Mouse (Mus musculus) embryonic facial prominence, embryonic 11.5 days (tissue): ENCODE measurements around the gene Apoc2. TPM values are rescaled to one million over a fixed set of nuclear protein-coding genes. Genes with fewer than 3 reads are reported as not detected.

Experiments used
- ATAC-seq: fragments of 200-750 bp; cut with Nextera tagmentation; replicated peaks from 2 replicates; pipeline ENCODE4 v1.8.0; 2017; ENCODE audit warnings: low read depth; ENCODE audit not compliant: insufficient number of reproducible peaks, low FRiP score, low TSS enrichment
- DNase-seq: peaks from one replicate; pipeline ENCODE4 v3.0.0-alpha.2; 2015; ENCODE audit warnings: low spot score
- H3K27ac ChIP-seq: fragments of 300-500 bp; sonication (generic); replicated peaks from 2 replicates; pipeline ENCODE4 v1.5.1; 2014; ENCODE audit warnings: mild to moderate bottlenecking, low read depth, low read length, control low read depth
- H3K27me3 ChIP-seq: fragments of 300-500 bp; sonication (generic); 2 replicates; pipeline ENCODE4 v1.6.1; 2014; ENCODE audit warnings: mild to moderate bottlenecking, low read length, moderate library complexity, mixed read lengths; ENCODE audit not compliant: control insufficient read depth, insufficient read depth
- H3K36me3 ChIP-seq: fragments of 300-500 bp; sonication (generic); replicated peaks from 2 replicates; pipeline ENCODE4 v1.6.1; 2014; ENCODE audit warnings: low read depth, mild to moderate bottlenecking, low read length, moderate library complexity, mixed read lengths; ENCODE audit not compliant: control insufficient read depth, insufficient read depth
- H3K4me1 ChIP-seq: fragments of 300-500 bp; sonication (generic); 2 replicates; pipeline ENCODE4 v1.6.1; 2014; ENCODE audit warnings: low read length, mixed read lengths; ENCODE audit not compliant: control insufficient read depth, insufficient read depth
- H3K4me2 ChIP-seq: fragments of 300-500 bp; sonication (generic); 2 replicates; pipeline ENCODE4 v1.6.1; 2014; ENCODE audit warnings: low read depth, mild to moderate bottlenecking, control low read depth, low read length, moderate library complexity
- H3K4me3 ChIP-seq: fragments of 300-500 bp; sonication (generic); 2 replicates; pipeline ENCODE4 v1.5.1; 2014; ENCODE audit warnings: low read depth, low read length, control low read depth
- H3K9ac ChIP-seq: fragments of 300-500 bp; sonication (generic); replicated peaks from 2 replicates; pipeline ENCODE4 v1.6.1; 2014; ENCODE audit warnings: mild to moderate bottlenecking, control low read depth, low read length
- H3K9me3 ChIP-seq: fragments of 300-500 bp; sonication (generic); replicated peaks from 2 replicates; pipeline ENCODE4 v1.6.1; 2016; ENCODE audit warnings: mild to moderate bottlenecking, low read length, inconsistent platforms, mixed read lengths; ENCODE audit not compliant: control insufficient read depth
- WGBS: fragments of 180-500 bp; shearing (Covaris S2); extraction: QIAGEN DNeasy Blood & Tissue Kit; methylation state at CpG from one replicate; pipeline ENCODE4 v1.1.7; 2014; 5-methylcytosine and 5-hydroxymethylcytosine counted together
- polyA plus RNA-seq: library from polyadenylated mRNA; unstranded; fragments of >200 nt; fragmentation: Nextera tagmentation; extraction: Ambion mirVana; gene quantifications from 2 replicates; pipeline ENCODE4 v1.2.1, GENCODE M21; 2014

The Apoc2 gene
- polyA plus RNA-seq, 1 experiment from 2014 or later = 0.41 TPM

DNA sequence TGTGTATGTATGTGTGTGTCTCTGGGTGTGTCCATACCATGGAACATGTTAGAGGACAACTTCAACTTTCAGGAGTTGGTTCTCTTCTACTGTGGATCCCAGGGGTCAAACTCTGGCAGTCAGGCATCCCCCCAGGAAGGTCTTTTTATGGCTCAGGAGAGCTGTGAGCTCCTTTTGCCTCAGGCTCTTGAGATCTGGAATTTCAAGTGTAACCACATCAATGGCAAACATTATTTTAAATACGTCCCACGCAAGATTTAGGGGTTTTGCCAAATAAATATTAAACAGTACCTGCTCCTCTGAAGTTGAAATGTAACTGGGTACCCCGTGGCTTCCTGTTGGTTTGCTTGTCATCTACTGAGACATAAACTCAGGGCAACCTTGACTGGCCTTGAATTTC, 5.2 kb upstream of the Apoc2 start:
- no peak overlapping the region for H3K4me2 ChIP-seq
- H3K4me3 ChIP-seq = no peak overlapping the region
- no peaks in the 10 kb centered on the region for H3K4me1 ChIP-seq
- no peaks in the 10 kb centered on the region for H3K9me3 ChIP-seq
- no peak for ATAC-seq
- no peak overlapping the region for H3K9ac ChIP-seq
- no peak for DNase-seq
- WGBS = 65% methylated on average over 3 of the region's 3 CpGs
- H3K27ac ChIP-seq = no peak overlapping the region
- H3K27me3 ChIP-seq = no peaks in the 10 kb centered on the region
- H3K36me3 ChIP-seq = no peaks in the 10 kb centered on the region

- Histone ChIP-seq H3K27ac (no peak within 1 kb of the TSS), H3K36me3 (no peaks in the 10 kb centered on the region), H3K9ac (no peak within 1 kb of the TSS), H3K4me3 (no peak within 1 kb of the TSS), H3K27me3 (no peaks in the 10 kb centered on the region), H3K4me1 (no peaks in the 10 kb centered on the region), H3K4me2 (no peak within 1 kb of the TSS), H3K9me3 (no peaks in the 10 kb centered on the region)
- no peak for ATAC-seq
- 65% methylated on average over 8 of the region's 8 CpGs for WGBS
- DNase-seq = no peak
Measured at GRCm38 (mm10) chr7:19681202-19681694, 3.5 kb upstream of the Apoc2 start, which contains the start of the genes Gm44805 and Apoc4. TSS of gene Gm44805 (minus strand) at chr7:19681423. TSS of gene Apoc4 (minus strand) at chr7:19681479.

DNA sequence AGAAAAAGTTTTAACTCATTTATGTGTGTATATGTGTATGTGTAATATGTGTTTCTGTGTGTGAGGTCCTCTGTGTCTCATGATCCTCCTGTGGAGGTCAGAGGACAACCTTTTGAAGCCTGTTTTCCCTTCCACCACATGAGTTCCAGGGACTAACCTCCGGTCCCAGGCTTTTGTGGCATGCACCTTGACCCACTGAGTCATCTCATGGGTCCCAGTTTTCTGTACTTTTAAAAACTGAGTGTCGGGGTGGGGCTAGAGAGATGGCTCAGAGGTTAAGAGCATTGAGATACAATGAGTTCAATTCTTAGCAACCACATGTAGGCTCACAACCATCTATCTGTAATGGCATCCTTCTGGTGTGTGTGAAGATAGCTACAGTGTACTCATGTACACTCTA, 3.0 kb upstream of the Apoc2 start:
- WGBS = 72% methylated on average over 2 of the region's 2 CpGs
- no peak for DNase-seq
- Histone ChIP-seq H3K9ac (no peak overlapping the region), H3K4me1 (no peaks in the 10 kb centered on the region), H3K36me3 (no peaks in the 10 kb centered on the region), H3K4me2 (no peak overlapping the region), H3K27ac (no peak overlapping the region), H3K4me3 (no peak overlapping the region), H3K9me3 (no peaks in the 10 kb centered on the region), H3K27me3 (no peaks in the 10 kb centered on the region)
- no peak for ATAC-seq

DNA sequence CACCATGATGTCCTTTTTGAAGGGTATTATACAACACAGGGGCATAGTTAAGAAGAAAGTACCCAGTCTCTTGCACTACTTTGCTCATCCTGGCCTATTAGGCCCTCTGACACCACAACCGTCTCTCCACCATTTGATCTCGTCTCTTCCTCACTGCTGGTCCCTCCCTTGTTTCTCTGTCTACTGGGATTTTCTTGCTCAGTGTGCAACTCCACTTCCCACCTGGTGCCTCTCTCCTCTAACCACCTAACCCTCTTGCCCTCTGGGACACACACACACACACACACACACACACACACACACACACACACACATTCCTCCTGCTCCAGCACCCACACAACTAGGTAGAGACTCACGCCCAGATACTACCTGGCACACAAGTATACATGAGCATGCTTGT, 1.2 kb upstream of the Apoc2 start:
- H3K27ac ChIP-seq = no peak overlapping the region
- H3K4me1 ChIP-seq = no peaks in the 10 kb centered on the region
- WGBS = 93% methylated on average over 3 of the region's 3 CpGs
- no peaks in the 10 kb centered on the region for H3K27me3 ChIP-seq
- no peaks in the 10 kb centered on the region for H3K9me3 ChIP-seq
- H3K4me3 ChIP-seq = no peak overlapping the region
- no peaks in the 10 kb centered on the region for H3K36me3 ChIP-seq
- H3K4me2 ChIP-seq = no peak overlapping the region
- no peak for DNase-seq
- H3K9ac ChIP-seq = no peak overlapping the region
- ATAC-seq = no peak

- no peaks in the 10 kb centered on the region for H3K9me3 ChIP-seq
- no peak overlapping the region for H3K27ac ChIP-seq
- no peaks in the 10 kb centered on the region for H3K36me3 ChIP-seq
- no peak overlapping the region for H3K9ac ChIP-seq
- H3K27me3 ChIP-seq = no peaks in the 10 kb centered on the region
- no peak overlapping the region for H3K4me2 ChIP-seq
- ATAC-seq (no peak), DNase-seq (no peak)
- 60% methylated on average over 1 of the region's 1 CpGs for WGBS
- no peaks in the 10 kb centered on the region for H3K4me1 ChIP-seq
- H3K4me3 ChIP-seq = no peak overlapping the region
Measured at GRCm38 (mm10) chr7:19676662-19677061, 1.1 kb downstream of the Apoc2 start.

GRCm38 (mm10) chr7:19675824-19676223, 1.9 kb downstream of the Apoc2 start:
- ATAC-seq = no peak
- Histone ChIP-seq H3K27ac (no peak overlapping the region), H3K9ac (no peak overlapping the region), H3K27me3 (no peaks in the 10 kb centered on the region), H3K4me3 (no peak overlapping the region), H3K36me3 (no peaks in the 10 kb centered on the region), H3K4me1 (no peaks in the 10 kb centered on the region), H3K9me3 (no peaks in the 10 kb centered on the region), H3K4me2 (no peak overlapping the region)
- no peak for DNase-seq
- WGBS = 82% methylated on average over 10 of the region's 10 CpGs

DNA sequence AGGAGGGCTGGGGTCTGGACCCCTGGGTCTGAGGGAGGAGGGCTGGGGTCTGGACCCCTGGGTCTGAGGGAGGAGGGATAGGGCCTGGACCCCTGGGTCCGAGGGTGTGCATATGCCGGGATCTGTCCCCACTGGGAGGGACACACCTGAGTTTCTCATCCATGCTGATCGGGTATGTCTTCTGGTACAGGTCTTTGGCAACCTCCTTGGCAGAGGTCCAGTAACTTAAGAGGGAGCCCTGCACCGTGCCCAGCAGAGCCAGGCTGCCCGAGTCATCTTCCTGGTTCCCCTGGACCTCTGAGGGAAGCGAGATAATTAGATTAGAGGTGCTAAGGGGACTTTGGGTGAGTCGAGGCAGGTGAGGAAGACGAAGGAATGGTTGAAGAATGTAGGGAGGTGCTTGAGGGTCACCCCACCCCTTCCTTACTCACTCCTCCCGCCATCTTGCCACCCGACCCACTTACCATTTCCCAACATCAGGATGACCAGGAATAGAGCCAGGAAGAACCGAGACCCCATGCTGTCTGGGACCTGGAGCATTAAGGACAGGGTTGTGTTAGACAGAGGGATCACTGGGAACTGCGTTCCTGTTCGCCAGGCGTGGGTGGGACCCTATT, 4.5 kb downstream of the Apoc2 start:
- ATAC-seq = no peak
- no peaks in the 10 kb centered on the region for H3K9me3 ChIP-seq
- DNase-seq = no peak
- WGBS = 65% methylated on average over 14 of the region's 14 CpGs
- no peak overlapping the region for H3K27ac ChIP-seq
- no peaks in the 10 kb centered on the region for H3K27me3 ChIP-seq
- H3K4me2 ChIP-seq = no peak overlapping the region
- H3K4me1 ChIP-seq = no peaks in the 10 kb centered on the region
- H3K36me3 ChIP-seq = no peaks in the 10 kb centered on the region
- no peak overlapping the region for H3K4me3 ChIP-seq
- no peak overlapping the region for H3K9ac ChIP-seq

DNA sequence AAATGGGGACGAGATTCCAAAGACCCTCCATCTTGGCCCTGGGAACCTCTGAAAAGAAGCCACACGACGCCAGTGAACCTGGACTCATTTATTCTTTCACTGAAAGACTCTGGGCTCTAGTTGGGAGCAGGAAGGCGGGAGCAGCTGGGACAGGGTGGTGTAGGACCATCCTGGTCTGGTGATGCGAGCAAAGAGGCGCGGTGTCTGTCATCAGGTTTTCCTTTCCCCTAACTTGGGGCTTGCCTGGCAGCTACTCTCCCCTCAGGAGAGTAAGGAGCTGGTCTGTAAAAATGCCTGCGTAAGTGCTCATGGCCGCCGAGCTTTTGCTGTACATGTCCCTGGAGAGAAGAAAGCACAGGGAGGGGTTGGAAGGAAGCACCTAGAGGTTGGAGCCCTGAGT, 6.2 kb downstream of the Apoc2 start:
- H3K27ac ChIP-seq = no peak overlapping the region
- no peaks in the 10 kb centered on the region for H3K4me1 ChIP-seq
- no peak overlapping the region for H3K4me3 ChIP-seq
- H3K4me2 ChIP-seq = no peak overlapping the region
- H3K36me3 ChIP-seq = no peaks in the 10 kb centered on the region
- H3K9me3 ChIP-seq = no peaks in the 10 kb centered on the region
- no peaks in the 10 kb centered on the region for H3K27me3 ChIP-seq
- no peak for ATAC-seq
- H3K9ac ChIP-seq = no peak overlapping the region
- DNase-seq = no peak
- WGBS = 73% methylated on average over 10 of the region's 10 CpGs
